Mouse (Mus musculus) left cerebral cortex, postnatal 14 days (tissue): ENCODE measurements around the gene Hnrnpdl. TPM values are rescaled to one million over a fixed set of nuclear protein-coding genes. Genes with fewer than 3 reads are reported as not detected.

Source experiments
- DNase-seq, 2 experiments: peaks; one replicate each; pipeline ENCODE4 v3.0.0; 2021 to 2022; ENCODE audit warnings: low spot score in 2 of 2, mixed read lengths in 1 of 2
- intact Hi-C: fragments of 180-260 bp; cut with DNase I; formaldehyde crosslinking; loops from one replicate; pipeline ENCODE4 v1.15.1; 2025
- total RNA-seq, 2 experiments: library from RNA; stranded (reverse); gene quantifications; 2 replicates each; pipeline ENCODE4 v1.2.3; 2021

The Hnrnpdl gene
- total RNA-seq, 2 experiments from 2014 or later, result 141 to 169 TPM

GRCm38 (mm10) chr5:100020089-100020488 lies 19.4 kb downstream of the Hnrnpdl start:
- intact Hi-C loops, result no loop called here
- no peak for DNase-seq

GRCm38 (mm10) chr5:100012599-100012998 lies 26.9 kb downstream of the Hnrnpdl start:
- no peak for DNase-seq
- intact Hi-C loops, result no loop called here

GRCm38 (mm10) chr5:100008485-100008884 lies 31.0 kb downstream of the Hnrnpdl start:
- intact Hi-C loops, result no loop called here
- DNase-seq, result no peak

GRCm38 (mm10) chr5:100007040-100007375 lies 32.5 kb downstream of the Hnrnpdl start:
- no peak for DNase-seq
- intact Hi-C loops, result no loop called here

GRCm38 (mm10) chr5:100006324-100007039 lies 33.0 kb downstream of the Hnrnpdl start:
- no peak for DNase-seq
- intact Hi-C loops, result no loop called here

GRCm38 (mm10) chr5:100005896-100006295 lies 33.6 kb downstream of the Hnrnpdl start:
- DNase-seq, result no peak
- intact Hi-C loops, result no loop called here

- intact Hi-C loops, result no loop called here
- no peak for DNase-seq
These were observed 34.0 kb downstream of the Hnrnpdl start for GRCm38 (mm10) chr5:100005431-100005830.

GRCm38 (mm10) chr5:100003895-100004294 lies 35.6 kb downstream of the Hnrnpdl start:
- intact Hi-C loops, result no loop called here
- DNase-seq, result no peak

GRCm38 (mm10) chr5:100000500-100000899 lies 39.0 kb downstream of the Hnrnpdl start:
- DNase-seq, result no peak
- intact Hi-C loops, result no loop called here

- DNase-seq, result no peak
- intact Hi-C loops, result no loop called here
These were observed 39.4 kb downstream of the Hnrnpdl start for GRCm38 (mm10) chr5:100000048-100000447.

GRCm38 (mm10) chr5:99994680-99995079 lies 44.8 kb downstream of the Hnrnpdl start:
- no peak for DNase-seq
- intact Hi-C loops, result no loop called here

GRCm38 (mm10) chr5:99994166-99994565 lies 45.3 kb downstream of the Hnrnpdl start:
- intact Hi-C loops, result no loop called here
- DNase-seq, result no peak

Other genes with a start within 250 kb of the Hnrnpdl start
- gene Vamp9, start 133.4 kb downstream of the Hnrnpdl start, total RNA-seq, result under 1 TPM in 1 of 2 experiments, not detected in 1; 0.68 TPM
- 100 to 1,000 TPM; 189 to 204 TPM for gene Hnrnpd, start 60.7 kb downstream of the Hnrnpdl start, total RNA-seq
- 1 to 10 TPM; 2.2 to 3.5 TPM for gene 4930524J08Rik, start 60.6 kb downstream of the Hnrnpdl start, total RNA-seq
- gene Enoph1, start 321 bp upstream of the Hnrnpdl start, total RNA-seq, result 10 to 100 TPM; 50.0 to 52.6 TPM
- 10 to 100 TPM; 46.2 to 48.8 TPM for gene Tmem150c, start 120.1 kb upstream of the Hnrnpdl start, total RNA-seq